Mouse (Mus musculus) cerebellum, postnatal 4 days (tissue): ENCODE data around the gene Slc25a22.

ENCODE experiments used
- DNase-seq, 2 experiments: peaks; one replicate each; pipeline ENCODE4 v3.0.0; 2022; ENCODE audit warnings: low spot score in 2 of 2, mixed read lengths in 1 of 2

Gene Slc25a22

GRCm38 (mm10) chr7:141437178-141438120 lies at the start of gene Slc25a22:
TSS of gene Slc25a22 (minus strand) at chr7:141437892.
- peak; percentile 74 to 83 for DNase-seq

GRCm38 (mm10) chr7:141487141-141487540 lies 49.4 kb upstream of the Slc25a22 start:
- DNase-seq, result no peak

- DNase-seq, result no peak
These were observed 48.5 kb upstream of the Slc25a22 start for GRCm38 (mm10) chr7:141486239-141486638.

- peak in 1 of 2 experiments; percentile 82 for DNase-seq
These were observed 47.9 kb upstream of the Slc25a22 start for GRCm38 (mm10) chr7:141485606-141486005.

GRCm38 (mm10) chr7:141485186-141485585 lies 47.5 kb upstream of the Slc25a22 start:
- DNase-seq, result no peak

- no peak for DNase-seq
These were observed 46.8 kb upstream of the Slc25a22 start for GRCm38 (mm10) chr7:141484186-141485120.

GRCm38 (mm10) chr7:141483114-141483653 lies 45.5 kb upstream of the Slc25a22 start:
- no peak for DNase-seq

GRCm38 (mm10) chr7:141482531-141483024 lies 44.9 kb upstream of the Slc25a22 start:
- no peak for DNase-seq

GRCm38 (mm10) chr7:141481498-141482401 lies 44.1 kb upstream of the Slc25a22 start:
- peak in 1 of 2 experiments; percentile 70 for DNase-seq

- peak in 1 of 2 experiments; percentile 74 for DNase-seq
These were observed 43.3 kb upstream of the Slc25a22 start for GRCm38 (mm10) chr7:141480842-141481497.

- no peak for DNase-seq
These were observed 40.6 kb upstream of the Slc25a22 start for GRCm38 (mm10) chr7:141478270-141478748.

- DNase-seq, result no peak
These were observed 40.0 kb upstream of the Slc25a22 start for GRCm38 (mm10) chr7:141477578-141478269.

- DNase-seq, result no peak
These were observed 39.3 kb upstream of the Slc25a22 start for GRCm38 (mm10) chr7:141476981-141477370.

- no peak for DNase-seq
These were observed 38.7 kb upstream of the Slc25a22 start for GRCm38 (mm10) chr7:141476226-141476980.

GRCm38 (mm10) chr7:141475805-141476158 lies 38.1 kb upstream of the Slc25a22 start:
- no peak for DNase-seq

- peak; percentile 69 to 85 for DNase-seq
These were observed 37.5 kb upstream of the Slc25a22 start, which contains the start of the genes Polr2l and Tspan4 for GRCm38 (mm10) chr7:141475011-141475804. TSS of gene Polr2l (minus strand) at chr7:141475132. TSS of gene Tspan4 (plus strand) at chr7:141475240.

GRCm38 (mm10) chr7:141474160-141474559 lies 36.5 kb upstream of the Slc25a22 start:
- DNase-seq, result no peak

GRCm38 (mm10) chr7:141472763-141473162 lies 35.1 kb upstream of the Slc25a22 start:
- no peak for DNase-seq
